Mouse (Mus musculus) cerebellum, adult 2 months (tissue): ENCODE data around the gene Hist1h2bp.

ENCODE experiments used
- CTCF ChIP-seq: fragments of 200-500 bp; IDR thresholded peaks from 2 replicates; pipeline ENCODE4 v1.5.1; 2011; ENCODE audit warnings: low read depth, mild to moderate bottlenecking, control low read depth, low read length, moderate library complexity, borderline replicate concordance; ENCODE audit not compliant: insufficient read depth
- POLR2A ChIP-seq: fragments of 200-500 bp; IDR thresholded peaks from 2 replicates; pipeline ENCODE4 v1.6.1; 2011; ENCODE audit warnings: low read length, control low read depth, borderline replicate concordance; ENCODE audit not compliant: insufficient read depth

- TF ChIP-seq CTCF (no peak), POLR2A (no peak)
Measured at GRCm38 (mm10) chr13:21745006-21745405, 42.3 kb upstream of the Hist1h2bp start.
